Mouse (Mus musculus) kidney, adult 2 months (tissue): ENCODE results near the gene Zcchc17. TPM values are rescaled to one million over a fixed set of nuclear protein-coding genes. Genes with fewer than 3 reads are reported as not detected.

Source experiments
- DNase-seq: peaks from one replicate; pipeline ENCODE4 v3.0.0; 2021
- H3K27ac ChIP-seq: fragments of 200-500 bp; 2 replicates; pipeline ENCODE4 v1.5.1; 2012; ENCODE audit warnings: low read depth, low read length, control low read depth, inconsistent platforms; ENCODE audit not compliant: insufficient read depth
- H3K27me3 ChIP-seq: fragments of 200-500 bp; replicated peaks from 2 replicates; pipeline ENCODE4 v1.6.1; 2012; ENCODE audit warnings: mild to moderate bottlenecking, moderate library complexity, low read length, inconsistent platforms; ENCODE audit not compliant: control insufficient read depth, insufficient read depth
- H3K36me3 ChIP-seq: fragments of 200-500 bp; 2 replicates; pipeline ENCODE4 v1.6.1; 2012; ENCODE audit warnings: mild to moderate bottlenecking, moderate library complexity, low read length, inconsistent platforms; ENCODE audit not compliant: control insufficient read depth, insufficient read depth
- H3K4me1 ChIP-seq: fragments of 200-500 bp; 2 replicates; pipeline ENCODE4 v1.6.1; 2011; ENCODE audit warnings: low read length; ENCODE audit not compliant: control insufficient read depth, insufficient read depth
- H3K4me3 ChIP-seq: fragments of 200-500 bp; 2 replicates; pipeline ENCODE4 v1.5.1; 2011; ENCODE audit warnings: mild to moderate bottlenecking, low read depth, low read length, control low read depth; ENCODE audit not compliant: insufficient read depth
- CTCF ChIP-seq: fragments of 200-500 bp; conservative IDR thresholded peaks from 2 replicates; pipeline ENCODE4 v1.5.1; 2011; ENCODE audit warnings: low read depth, mild to moderate bottlenecking, control low read depth, low read length, moderate library complexity, mixed read lengths; ENCODE audit not compliant: insufficient read depth, insufficient read length
- POLR2A ChIP-seq: fragments of 200-500 bp; IDR thresholded peaks from one replicate; pipeline ENCODE4 v1.6.1; 2011; ENCODE audit warnings: low read depth, low read length, control low read depth
- WGBS: fragments of 180-500 bp; shearing (Covaris S2); methylation state at CpG from one replicate; pipeline ENCODE4 v1.1.7; 2018; 5-methylcytosine and 5-hydroxymethylcytosine counted together
- polyA plus RNA-seq: library from polyadenylated mRNA; depleted of rRNA; stranded (reverse); fragments of >200 nt; gene quantifications from 2 replicates; pipeline ENCODE4 v1.2.3, GENCODE M21; 2012

Zcchc17 gene
- polyA plus RNA-seq, 1 experiment, result 22.7 TPM

- DNase-seq, result no peak
- Histone ChIP-seq H3K36me3 (no peaks in the 10 kb centered on the region), H3K4me3 (no peak overlapping the region), H3K27me3 (no peaks in the 10 kb centered on the region), H3K27ac (no peak overlapping the region), H3K4me1 (no peaks in the 10 kb centered on the region; the same call in 1 of the 2 replicates)
- TF ChIP-seq CTCF (no peak), POLR2A (no peak)
- WGBS, result 63% methylated on average over 11 of the region's 11 CpGs
These were observed 60.7 kb downstream of the Zcchc17 start for GRCm38 (mm10) chr4:130298877-130299628.

DNA sequence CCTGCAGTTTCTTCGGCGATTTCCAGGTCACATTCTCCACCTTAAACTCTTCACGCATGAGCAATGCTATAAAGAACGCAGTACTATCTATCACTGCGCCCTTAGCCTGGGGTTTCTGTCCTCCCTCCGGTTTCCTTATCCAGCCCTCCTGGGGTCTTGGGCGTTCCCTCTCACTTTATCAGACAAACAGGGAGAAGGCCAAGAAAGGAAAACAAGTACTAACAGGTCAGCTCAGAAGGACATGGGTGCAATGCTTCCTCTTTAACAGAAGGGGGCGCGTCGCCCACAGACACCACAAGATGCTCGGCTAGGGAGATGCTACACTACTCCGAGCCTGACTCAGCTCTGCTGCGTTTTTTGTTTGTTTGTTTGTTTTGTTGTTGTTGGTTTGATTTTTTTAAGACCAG, 62.6 kb downstream of the Zcchc17 start:
- Histone ChIP-seq H3K27ac (no peak overlapping the region), H3K4me1 (no peaks in the 10 kb centered on the region; the same call in 1 of the 2 replicates), H3K36me3 (no peaks in the 10 kb centered on the region), H3K4me3 (no peak overlapping the region), H3K27me3 (no peaks in the 10 kb centered on the region)
- TF ChIP-seq POLR2A (no peak), CTCF (peak; percentile 80)
- 14% methylated on average over 13 of the region's 13 CpGs for WGBS
- no peak for DNase-seq

GRCm38 (mm10) chr4:130296243-130296965, 63.3 kb downstream of the Zcchc17 start:
- DNase-seq, result no peak
- no peaks in the 10 kb centered on the region for H3K27me3 ChIP-seq
- no peak overlapping the region for H3K27ac ChIP-seq
- no peak for TF ChIP-seq POLR2A
- no peak for TF ChIP-seq CTCF
- WGBS, result 89% methylated on average over 13 of the region's 13 CpGs
- no peaks in the 10 kb centered on the region for H3K36me3 ChIP-seq
- no peak overlapping the region for H3K4me3 ChIP-seq
- H3K4me1 ChIP-seq, result no peaks in the 10 kb centered on the region; the same call in 1 of the 2 replicates

GRCm38 (mm10) chr4:130295047-130295745, 64.5 kb downstream of the Zcchc17 start:
- DNase-seq, result no peak
- H3K27ac ChIP-seq, result no peak overlapping the region
- H3K36me3 ChIP-seq, result no peaks in the 10 kb centered on the region
- TF ChIP-seq CTCF (no peak), POLR2A (no peak)
- H3K4me3 ChIP-seq, result no peak overlapping the region
- no peaks in the 10 kb centered on the region for H3K27me3 ChIP-seq
- no peaks in the 10 kb centered on the region; the same call in 1 of the 2 replicates for H3K4me1 ChIP-seq
- 50% methylated on average over 23 of the region's 23 CpGs for WGBS

DNA sequence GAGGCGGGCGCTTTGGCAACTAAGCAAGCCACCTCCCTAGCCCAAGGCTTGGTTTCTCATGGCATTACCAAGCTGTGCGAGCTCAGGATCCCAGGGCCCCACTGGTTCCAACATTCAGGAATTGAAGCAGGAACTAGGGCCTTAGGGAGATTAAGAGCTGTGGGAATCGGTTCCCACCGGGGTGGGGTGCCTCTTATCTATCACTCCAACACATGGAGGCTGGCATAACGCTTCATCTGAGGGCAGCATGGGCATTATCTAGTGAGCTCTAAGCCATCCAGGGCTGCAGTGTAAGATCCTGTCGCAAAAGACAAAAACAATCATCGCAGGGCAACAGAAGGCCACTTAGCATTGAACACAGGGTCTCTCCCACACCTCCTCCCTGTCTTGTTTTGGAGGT, 65.2 kb downstream of the Zcchc17 start:
- Histone ChIP-seq H3K27me3 (no peaks in the 10 kb centered on the region), H3K27ac (no peak overlapping the region), H3K4me3 (no peak overlapping the region), H3K36me3 (no peaks in the 10 kb centered on the region), H3K4me1 (no peaks in the 10 kb centered on the region; the same call in 1 of the 2 replicates)
- DNase-seq, result no peak
- 90% methylated on average over 8 of the region's 8 CpGs for WGBS
- TF ChIP-seq CTCF, result no peak

- peak; percentile 84 for DNase-seq
- H3K4me3 ChIP-seq, result no peak overlapping the region
- WGBS, result under 1% methylated on average over 4 of the region's 4 CpGs
- H3K4me1 ChIP-seq, result no peaks in the 10 kb centered on the region; the same call in 1 of the 2 replicates
- H3K36me3 ChIP-seq, result no peaks in the 10 kb centered on the region
- no peak for TF ChIP-seq POLR2A
- peak; percentile 97 for TF ChIP-seq CTCF
- no peak overlapping the region for H3K27ac ChIP-seq
- H3K27me3 ChIP-seq, result no peaks in the 10 kb centered on the region
These were observed 67.5 kb downstream of the Zcchc17 start for GRCm38 (mm10) chr4:130292271-130292670.

DNA sequence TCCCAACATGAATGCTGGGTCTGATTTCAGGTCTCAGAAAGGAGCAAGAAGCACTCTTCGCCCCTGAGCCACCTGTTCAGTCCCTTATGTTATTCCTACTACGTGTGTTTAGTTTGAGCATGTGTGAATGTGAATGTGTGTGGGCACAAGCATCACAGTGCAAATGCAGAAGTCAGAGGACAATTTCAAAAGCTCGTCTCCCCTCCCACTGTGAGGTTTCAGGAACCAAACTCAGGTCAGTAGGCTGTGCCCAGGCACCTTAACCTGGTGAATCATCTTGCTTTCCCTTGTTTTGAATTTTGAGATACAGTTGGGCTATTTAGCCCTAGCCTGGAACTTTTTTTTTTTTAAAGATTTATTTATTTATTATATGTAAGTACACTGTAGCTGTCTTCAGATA, 69.9 kb downstream of the Zcchc17 start:
- no peak overlapping the region for H3K4me3 ChIP-seq
- no peak for DNase-seq
- WGBS, result 81% methylated on average over 3 of the region's 3 CpGs
- H3K4me1 ChIP-seq, result no peaks in the 10 kb centered on the region
- TF ChIP-seq CTCF (no peak), POLR2A (no peak)
- no peaks in the 10 kb centered on the region for H3K36me3 ChIP-seq
- no peaks in the 10 kb centered on the region for H3K27me3 ChIP-seq
- no peak overlapping the region for H3K27ac ChIP-seq
